Mouse (Mus musculus) brain, adult 2 months (tissue): ENCODE measurements around the gene Ufsp1.
A peak's percentile ranks its signal among the peaks of the same experiment; 100 is the strongest.

Source experiments
- DNase-seq: peaks from one replicate; pipeline ENCODE4 v3.0.0; 2011; ENCODE audit warnings: low read depth, low spot score

Ufsp1 gene

DNA sequence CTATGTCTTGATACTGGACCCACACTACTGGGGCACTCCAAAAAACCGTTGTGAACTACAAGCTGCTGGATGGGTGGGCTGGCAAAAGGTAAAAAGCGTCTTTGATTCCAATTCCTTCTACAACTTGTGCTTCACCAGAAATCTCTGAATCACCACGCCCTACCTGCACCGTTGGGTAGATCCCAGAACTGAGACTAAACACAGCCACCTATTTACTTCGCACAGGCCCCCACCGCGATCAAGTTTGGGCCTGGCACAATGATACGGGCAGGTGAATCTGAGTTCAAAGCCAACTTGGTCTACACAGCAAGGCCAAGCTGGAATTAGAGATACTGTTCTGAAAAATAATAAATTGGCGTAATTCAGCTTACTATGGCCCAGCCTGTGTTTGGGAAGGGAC lies 867 bp downstream of the Ufsp1 start:
- no peak for DNase-seq

DNA sequence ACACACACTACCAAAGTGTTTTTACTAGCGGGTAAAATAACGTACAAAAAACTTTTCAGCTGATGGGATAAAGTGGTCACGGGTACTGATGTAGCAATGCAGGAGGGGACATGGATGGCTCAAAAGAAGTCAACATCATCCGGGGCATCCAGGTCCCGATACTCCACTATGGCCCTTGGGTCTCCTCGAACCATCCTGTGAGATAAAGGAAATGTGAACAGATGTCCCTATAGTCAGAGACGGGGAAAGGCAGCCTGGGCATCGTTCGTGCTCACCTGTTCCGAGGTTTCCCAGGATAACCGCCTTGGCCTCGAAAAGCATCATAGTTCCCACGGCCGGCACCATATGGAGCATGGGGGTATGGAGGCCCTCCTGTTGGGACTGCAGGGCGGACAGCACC lies 1.3 kb downstream of the Ufsp1 start:
- DNase-seq, result no peak

DNA sequence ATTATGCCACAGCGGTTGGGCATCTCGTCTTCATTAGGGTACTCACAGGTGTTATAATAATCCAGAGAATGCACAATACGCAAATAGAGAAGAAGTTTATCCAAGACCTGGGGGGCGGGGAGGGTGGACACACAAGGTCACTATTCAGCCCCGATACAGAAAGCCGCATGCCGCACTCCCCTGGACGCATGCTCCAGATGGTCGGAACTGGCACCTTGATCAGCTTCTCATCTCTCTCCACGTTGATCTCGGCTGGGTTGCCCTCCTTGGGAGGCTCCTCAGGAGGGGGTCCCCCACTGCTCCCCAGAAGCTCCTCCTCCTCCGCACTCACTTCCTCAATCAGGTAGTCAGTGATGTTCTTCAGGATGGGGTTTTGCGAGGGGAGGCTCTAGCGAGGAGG lies 2.7 kb downstream of the Ufsp1 start:
- no peak for DNase-seq

DNA sequence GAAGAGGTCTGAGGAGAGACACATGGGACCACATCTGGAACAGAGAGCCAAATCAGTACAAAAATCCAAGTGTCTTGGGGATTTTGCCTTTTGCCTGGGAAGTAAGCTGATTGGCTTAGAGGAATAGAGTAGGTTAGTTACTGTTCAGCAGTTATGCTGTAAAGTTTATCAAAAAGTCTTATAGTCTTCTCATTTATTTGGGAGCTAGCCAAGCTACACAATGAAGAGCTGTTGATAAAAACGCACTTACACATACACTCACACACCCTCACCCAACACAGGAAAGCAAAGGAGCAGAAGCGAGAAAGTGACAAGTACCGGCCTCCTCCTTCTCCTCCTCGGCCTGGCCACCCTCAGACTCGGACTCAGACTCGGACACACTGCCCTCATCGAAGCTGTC lies 4.8 kb downstream of the Ufsp1 start:
- DNase-seq, result no peak

DNA sequence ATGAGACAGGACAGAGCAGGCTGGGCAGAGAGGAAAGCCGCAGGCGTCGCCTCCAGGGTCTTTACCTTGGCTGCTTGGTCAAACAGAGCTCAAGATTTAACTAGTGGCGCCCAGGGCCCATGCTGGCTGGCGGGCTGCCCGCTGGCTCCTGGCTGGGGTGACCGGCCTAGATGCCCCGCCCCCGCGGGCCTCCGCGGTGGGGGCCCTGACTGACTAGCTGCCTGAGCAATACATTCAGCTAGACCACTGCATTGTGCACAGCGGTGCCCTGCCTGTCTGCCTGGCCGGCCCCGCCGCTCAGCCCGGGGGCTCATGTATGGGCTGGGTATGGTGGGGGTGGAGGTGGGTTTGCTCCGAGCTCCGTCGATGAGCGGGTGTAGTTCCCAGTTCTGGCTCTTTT lies 6.8 kb downstream of the Ufsp1 start:
- DNase-seq, result no peak

DNA sequence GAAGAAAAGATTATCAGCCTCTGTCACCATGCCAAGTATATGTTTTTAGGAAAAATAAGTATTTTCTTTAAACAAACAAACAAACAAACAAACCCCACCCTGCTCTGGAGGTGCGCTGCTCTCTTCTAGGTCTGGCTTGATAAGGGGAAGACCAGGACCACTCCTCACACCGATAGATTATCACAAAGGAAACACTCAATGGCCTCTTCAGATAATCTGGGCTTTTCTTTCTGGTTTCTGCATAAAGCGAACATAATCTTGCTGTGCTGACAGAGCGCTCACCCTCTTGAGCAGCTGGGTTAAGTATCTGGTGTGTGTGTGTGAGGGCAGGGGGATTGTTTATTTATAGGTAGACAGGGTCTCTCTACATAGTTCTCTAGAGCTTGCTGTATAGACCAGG lies 9.2 kb downstream of the Ufsp1 start:
- no peak for DNase-seq

DNA sequence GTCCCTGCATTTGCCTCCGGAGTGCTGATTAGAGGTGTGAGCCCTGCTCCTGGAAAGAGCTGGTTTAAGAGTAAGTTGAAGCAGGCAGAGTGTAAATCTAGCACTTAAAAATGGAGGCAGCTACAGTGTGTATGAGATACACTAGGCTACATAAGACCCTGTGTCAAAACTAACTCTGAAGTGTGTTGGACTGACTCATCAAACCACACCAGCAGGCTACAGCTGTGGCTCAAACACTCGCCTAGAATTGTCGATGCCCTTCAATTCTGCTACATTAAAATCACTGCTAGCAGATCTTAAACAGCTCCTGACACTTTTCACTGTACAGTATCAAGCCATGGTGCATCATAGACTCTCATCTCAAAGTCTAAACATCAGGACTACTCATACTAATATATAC lies 9.7 kb downstream of the Ufsp1 start:
- DNase-seq, result no peak

DNA sequence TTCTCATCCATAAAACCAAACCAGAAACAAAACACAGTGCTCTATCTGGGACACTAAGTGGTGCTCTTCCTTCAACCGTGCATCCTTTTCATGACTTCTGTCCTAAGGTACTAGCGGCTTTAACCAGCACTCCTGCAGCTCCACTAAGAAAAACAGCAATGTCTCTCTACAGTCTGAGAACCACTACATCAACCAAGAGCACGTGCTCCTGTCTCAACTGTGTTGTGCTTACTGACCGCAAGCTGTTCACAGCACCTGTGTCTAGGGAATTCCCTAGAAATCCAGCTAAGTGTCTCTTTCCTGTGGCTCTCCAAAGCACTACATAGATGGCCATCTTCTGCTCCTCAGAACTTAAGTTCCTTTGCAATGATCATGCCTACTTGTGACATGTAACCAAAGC lies 10.4 kb downstream of the Ufsp1 start:
- DNase-seq, result no peak

DNA sequence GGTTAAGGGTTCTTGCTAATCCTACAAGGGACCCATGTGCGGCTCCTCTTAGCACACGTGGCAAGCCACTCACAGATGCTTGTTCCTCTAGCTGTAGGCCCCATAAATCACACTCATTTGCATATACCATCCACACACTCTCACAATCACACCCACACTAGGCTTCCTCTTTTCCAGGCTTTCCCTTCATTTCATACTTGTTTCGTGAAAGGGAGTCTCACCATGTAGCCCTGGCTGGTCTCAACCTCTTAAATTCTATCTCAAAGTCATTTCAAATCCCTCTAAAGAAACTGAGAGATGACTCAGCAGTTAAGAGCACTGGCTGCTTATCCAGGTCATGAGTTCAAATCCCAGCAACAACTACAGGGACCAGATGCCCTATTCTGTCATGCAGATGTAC lies 11.4 kb downstream of the Ufsp1 start:
- peak; percentile 64 for DNase-seq

DNA sequence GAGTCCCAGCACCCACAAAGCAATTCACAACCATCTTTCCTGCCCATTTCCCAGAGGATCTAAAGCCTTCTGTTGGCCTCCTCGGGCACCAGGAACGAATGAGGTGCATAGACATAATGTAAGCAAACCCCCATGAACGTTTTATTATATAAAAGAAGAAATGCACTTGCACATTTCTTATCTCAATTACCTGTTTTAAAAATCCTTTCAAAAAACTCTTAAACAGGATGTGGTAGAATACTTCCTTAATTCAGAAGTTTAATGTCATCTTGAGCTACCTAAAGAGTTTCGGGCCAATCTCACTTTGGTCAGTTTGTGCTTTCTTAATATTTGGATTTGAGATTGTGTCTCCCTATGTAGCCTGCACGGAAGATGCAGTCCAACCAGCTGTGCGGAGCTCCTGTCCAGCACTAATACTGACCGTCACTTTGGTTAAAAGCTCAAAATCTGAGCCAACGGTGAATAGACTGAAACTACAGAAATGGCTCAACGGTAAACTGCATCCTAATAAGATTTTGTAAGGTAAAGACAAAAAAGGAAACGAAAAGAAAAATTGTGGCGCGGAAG lies 12.1 kb downstream of the Ufsp1 start:
- DNase-seq, result no peak

DNA sequence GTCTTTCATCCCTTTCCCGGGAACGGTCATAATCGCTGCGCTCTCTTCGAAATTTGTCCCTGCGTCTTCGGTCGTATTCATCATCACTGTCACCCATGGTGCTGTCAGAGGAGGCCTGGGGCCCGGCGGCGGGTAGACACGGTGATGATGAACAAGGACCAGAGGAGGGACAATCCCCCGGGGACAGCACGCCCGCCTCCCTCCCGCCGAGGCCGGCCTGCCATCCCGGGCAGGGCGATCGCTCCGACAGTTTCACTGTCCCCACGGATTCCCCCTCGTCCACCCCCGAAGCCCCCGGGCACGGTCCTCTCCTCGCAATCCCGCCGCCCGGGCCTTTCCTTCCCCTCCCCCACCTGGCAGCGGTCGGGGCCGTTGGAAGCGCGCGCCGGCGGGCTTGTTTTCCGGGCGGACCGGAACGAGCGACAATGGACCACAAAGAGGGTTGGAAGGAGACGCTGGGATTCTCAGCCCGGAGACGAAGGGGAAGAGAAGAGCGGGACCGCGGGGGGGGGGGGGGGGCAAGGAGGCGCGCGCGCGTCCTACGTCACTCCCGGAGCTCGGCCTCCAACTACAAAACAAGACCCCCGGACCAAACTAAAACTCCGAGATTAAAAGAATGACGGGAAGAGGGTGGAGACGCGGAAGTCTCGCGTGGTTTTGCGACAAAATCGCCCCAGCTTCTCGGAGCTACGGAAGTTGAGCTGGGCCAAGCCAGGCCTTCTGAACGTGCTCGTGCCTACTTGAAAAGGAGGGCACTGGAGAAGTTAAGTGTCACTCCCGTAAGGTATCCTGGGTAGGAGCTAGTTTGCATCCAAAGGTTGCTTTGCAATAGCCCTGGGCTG lies 12.9 kb downstream of the Ufsp1 start, which contains the start of gene Srrt:
TSS of gene Srrt (minus strand) at position 604 of the 842 bp plus-strand sequence.
- DNase-seq, result peak; percentile 99

DNA sequence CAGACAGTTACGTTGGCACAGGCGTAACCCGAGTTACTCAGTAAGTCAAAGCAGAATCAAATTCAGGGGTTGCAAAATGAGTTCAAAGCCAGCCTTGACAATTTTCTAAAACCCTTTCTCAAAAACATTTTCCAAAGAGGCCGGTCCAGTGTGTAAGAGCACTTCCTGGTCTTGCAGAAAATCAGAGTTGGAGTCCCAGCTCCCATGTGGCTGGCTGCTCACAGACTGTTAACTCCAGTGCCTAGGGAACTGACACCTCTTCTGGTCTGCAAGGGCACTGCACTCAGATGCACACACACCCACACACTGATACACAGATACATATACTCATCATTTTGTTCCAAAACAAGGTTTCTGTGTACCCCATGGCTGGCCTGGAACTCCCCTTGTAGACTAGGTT lies 13.9 kb downstream of the Ufsp1 start:
- DNase-seq, result no peak

DNA sequence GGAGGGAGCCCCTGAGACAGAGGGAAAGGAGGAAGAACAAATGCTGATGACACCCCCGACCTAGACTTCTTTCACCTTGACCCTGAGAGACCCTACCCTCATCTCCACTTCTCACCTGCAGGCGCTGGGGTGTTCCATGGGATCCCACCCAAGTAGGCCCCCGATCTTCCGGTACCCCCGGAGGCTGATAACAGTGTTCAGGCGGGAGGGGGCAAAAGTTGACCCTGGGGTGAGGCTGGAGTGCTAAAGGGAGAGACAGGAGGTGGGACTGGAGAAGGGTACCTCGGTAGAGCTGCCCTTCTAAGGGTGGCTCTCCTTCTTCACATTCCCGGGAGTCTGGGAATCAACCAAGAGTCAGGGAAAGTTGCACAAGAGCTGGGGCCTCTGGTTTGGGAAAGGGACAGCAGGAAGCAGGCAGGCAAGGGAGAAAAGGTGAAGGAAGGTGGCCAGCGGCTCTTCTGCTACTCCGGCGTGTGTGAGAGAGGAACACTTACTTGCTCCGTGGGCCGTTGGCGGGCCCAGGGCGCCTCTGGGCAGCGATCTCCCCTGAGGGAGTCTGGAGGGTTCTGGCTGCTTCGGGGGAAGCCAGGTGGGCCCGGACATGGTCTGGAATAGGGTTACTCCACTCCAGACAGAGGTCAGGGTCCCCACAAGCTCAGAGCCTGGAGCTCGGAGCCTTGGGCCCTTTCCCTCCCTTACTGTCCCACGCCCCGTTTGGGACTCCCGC lies 19.2 kb downstream of the Ufsp1 start:
- DNase-seq, result no peak

DNA sequence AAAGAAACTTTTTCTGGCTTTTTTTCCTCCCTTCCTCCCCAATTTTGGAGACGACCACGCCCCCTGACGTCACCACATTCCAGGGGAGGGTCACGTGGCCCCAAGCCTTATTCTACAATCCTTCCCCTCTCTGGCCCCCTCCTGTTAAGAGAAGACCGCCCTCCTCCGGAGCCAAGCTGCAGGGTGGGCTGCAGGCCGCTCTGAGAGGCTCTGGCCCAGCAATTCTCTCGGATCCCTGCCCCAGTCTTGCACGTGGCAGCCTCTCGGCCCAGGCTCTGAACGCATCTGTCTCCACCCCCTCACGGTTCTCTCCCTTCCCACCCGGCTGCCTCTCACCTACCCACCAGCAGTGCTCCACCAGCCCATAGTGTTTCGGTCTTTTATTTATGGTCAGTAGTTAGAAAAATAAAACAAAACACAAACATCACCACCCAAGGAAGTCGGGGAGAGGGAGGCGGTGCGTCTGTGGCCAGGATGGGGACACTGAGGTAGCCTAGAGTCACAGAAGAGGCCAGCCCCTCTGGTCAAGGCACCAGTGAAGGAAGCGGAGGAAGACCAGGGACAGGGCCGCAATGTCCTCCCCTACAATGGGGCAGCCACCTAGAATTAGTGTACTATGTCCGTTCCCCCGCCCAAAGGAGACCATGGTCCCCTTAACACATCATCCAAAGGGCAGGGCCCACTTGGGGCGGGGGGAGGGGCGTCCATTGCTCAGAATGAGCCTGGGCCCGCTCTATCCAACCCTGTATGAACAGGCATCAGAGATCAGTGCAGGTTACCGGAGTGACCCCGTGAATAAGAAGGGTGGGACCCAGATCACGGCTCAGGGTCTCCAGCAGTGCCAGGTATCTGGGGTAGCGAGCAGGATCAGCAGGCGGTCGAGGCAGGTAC lies 20.0 kb downstream of the Ufsp1 start, which contains the start of gene Trip6:
TSS of gene Trip6 (minus strand) at position 212 of the 891 bp plus-strand sequence.
- DNase-seq, result peak; percentile 61

DNA sequence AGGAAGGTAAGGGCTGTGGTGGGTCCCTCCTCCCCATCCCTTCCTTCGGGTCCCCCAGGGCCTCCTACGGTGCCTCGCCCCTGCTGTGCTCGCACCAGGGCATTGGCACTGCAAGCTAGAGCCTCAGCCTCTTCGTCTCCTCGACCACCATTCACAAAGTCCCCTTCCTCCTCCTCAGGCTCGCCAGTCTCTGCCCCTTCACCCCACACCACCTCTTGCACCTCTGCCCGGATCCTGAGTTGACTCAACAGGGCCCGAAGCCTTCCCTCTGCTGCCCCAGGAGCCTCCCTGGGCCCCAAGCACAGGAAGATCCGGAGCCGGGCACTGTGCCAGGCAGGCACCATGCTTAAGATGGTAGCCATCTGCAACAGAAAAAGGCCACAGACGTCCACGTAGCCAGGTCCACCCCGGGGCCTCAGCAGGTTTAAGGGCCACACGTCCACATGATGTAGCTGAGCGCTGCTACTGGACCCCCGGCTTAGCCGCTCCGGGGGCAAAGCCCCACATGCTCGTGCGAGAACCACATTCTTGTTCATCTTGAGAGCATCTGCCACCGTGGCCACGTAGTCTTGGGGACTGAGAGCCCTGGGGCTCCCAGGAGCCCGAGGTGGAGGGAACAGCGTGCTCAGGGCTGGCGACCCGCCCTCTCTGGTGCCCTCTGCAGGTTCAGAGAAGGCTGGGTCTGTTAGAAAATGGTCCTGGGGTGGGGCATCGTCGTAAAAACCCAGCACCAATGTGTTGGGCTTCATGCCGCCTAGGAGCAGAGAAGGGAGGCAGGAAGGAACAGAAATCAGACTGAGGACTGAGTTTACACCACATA lies 20.9 kb downstream of the Ufsp1 start:
- DNase-seq, result no peak

DNA sequence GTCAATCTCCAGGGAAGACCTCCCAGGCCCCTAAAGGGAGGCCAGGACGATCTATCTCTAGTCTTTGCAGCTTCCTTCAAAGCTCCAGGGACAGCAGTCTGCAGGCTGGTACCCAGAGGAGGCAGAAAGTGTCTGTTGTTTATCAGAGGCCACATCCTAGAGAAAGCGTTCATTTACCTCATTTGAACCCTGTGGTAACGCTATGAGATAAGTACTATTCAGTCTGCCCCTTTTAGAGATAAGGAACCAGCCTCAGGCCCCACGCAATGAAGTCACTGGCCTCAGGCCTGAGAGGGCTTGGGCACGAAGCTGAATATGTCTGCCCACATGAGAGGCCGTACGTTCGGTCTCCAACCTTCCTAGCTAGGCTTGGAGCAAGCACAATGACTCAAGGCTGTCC lies 22.9 kb downstream of the Ufsp1 start:
- DNase-seq, result no peak

DNA sequence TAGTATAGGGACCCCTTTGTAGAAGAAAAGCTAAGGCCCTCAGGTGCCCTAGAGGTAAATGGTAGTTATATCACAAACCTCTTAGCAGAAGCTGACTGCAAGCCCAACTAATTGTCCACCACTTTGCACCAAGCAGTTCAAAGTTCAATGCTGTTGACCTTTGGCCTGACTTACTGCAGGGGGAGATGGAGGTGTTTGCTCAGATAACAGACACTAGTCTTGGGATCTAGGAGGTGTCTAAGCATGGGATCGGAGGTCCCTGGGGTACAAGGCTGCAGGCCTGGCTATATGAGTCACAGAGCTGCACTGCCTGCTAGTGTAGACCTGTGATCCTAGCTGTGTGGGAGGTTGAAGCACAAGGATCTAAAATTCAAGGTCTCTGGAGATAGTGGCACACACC lies 24.1 kb downstream of the Ufsp1 start:
- DNase-seq, result no peak

DNA sequence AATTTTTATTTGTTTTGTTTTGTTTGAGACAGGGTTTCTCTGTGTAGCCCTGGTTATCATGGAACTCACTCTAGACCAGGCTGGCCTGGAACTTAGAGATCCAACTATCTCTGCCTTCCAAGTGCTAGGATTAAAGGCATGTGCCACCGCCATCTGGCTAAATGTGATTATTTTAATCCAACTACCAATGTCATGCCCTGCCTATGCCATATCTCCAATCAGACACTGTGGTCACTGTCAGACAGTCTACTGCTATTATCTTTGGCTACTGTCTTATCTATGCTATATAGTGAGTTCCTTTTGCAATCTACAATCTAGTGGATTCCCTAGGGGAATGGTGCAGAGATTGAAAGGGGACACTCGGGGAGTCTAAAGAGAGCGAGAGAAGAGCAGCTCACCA lies 26.6 kb downstream of the Ufsp1 start:
- DNase-seq, result no peak

DNA sequence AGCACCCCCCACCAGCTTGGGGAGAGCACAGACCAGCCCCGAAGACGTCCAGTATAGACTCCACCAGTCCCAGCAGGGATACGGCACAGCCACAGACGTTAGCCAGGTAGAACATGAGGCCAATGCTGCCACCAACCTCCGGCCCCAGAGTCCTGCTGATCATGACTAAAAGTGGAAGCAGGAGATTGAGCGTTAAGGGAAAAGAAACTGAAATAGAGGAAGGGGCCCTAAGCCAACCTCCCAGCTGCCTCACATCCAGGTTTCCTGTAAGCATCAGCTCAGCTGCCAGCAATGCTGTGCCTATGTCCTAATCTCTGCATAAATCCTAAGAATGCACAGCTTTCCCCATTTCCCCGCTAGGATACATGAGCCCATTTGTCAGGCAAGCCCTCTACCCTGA lies 36.5 kb downstream of the Ufsp1 start:
- peak; percentile 25 for DNase-seq

DNA sequence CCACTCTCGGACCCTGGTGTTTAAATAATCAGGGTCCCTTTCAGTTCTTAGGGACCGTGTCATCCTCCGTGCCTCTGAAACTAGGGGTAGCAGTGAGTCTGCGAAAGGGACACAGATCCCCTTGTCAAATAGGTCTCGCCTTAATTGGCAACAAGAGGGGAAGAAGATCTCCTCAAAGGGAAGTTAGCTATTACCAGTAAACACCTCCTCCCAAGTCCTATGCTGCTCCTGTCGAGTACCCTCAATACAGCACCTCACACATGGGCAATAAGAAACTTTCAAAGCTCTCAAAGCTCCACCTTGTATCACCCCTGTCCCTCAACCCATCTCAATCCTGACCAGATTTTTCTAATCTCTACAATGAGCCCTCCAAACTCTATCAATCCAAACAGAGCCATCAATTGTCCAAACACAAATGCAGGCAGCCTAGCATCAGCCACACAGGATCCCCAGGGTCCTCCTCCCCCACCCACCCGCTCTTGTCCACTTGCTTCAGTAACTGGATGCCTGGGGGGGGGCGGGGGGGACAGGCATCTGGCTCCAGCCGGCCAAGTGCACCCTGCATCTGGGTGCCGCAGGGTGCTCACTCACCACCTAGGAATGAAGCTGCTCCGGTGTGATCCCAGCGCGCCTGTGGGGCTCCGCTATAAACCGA lies 38.6 kb downstream of the Ufsp1 start:
- DNase-seq, result no peak
